Comparison of ENCODE assay signal across 14 mouse cellular contexts in the genomic region with DNA sequence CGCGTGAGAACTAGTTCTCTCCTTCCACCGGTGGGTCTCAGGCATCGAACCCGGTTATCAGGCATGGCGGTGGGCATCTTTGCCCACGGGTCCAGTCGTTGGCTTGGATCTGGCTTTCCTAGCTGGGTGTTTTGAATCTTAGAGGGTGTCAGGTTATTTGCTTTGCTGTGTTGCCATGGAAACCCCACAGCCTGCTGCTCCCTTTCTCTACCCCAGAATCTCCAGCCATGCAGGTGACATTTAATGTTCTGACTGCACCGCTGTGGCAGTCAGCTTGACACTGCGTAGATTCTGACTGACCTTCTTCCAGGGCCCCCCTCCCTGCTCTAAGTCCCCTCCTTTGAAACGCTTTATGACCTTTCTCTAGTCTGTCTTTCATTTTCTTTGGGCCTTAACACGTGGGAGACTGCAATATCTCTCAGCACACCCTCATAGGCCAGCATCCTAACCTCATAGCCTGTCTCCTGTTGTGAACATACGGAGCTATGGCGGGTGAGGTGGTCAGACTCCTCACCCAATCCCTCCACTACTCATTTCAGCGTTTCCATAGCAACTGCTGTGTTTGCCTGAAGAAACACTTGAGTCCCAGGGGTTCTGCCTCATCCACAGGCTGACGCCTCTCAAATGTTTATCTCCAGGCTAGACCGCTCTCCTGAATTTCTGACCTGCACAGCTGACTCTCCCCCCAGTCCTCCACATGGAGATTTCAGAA. TPM values are rescaled to one million over a fixed set of nuclear protein-coding genes. Genes with fewer than 3 reads are reported as not detected.
DNase-seq lines count a peak whose midpoint lies in the region; ATAC-seq lines count a peak whose summit lies in the region.
"Had no signal": no experiment of that assay in that cellular context is flagged by ENCODE, and none has a peak within 500 bp of the region (broad histone marks: within the 10 kb centered on the region; RNA-seq: fewer than 3 reads in every experiment).

No protein-coding gene starts in this region.

- H3K27ac ChIP-seq in lung, embryonic 16.5 days (ENCODE audit: low read length), result no peak overlapping the region
- peak overlapping the region; percentile 62 for H3K27ac ChIP-seq in forebrain, embryonic 15.5 days (replicated peaks)
- no peak overlapping the region for H3K27ac ChIP-seq in heart, embryonic 11.5 days (ENCODE audit: low read depth, low read length)
- H3K27ac ChIP-seq: limb, embryonic 15.5 days had no signal

- WGBS in lung, embryonic 16.5 days, result 48% methylated on average over 17 of the region's 17 CpGs
- WGBS in forebrain, embryonic 15.5 days, result 60% methylated on average over 17 of the region's 17 CpGs
- 61% methylated on average over 17 of the region's 17 CpGs for WGBS in heart, embryonic 11.5 days (ENCODE audit: insufficient replicate concordance)

- no peak for DNase-seq in lung, postnatal 14 days
- peak; percentile 32 to 47 for DNase-seq in left cerebral cortex, postnatal 14 days (ENCODE audit: low spot score in 2 of 2)
- DNase-seq in right cerebral cortex, postnatal 25 days, result peak; percentile 48
- DNase-seq in lung, postnatal 10 days, result no peak
- DNase-seq: cerebellum, adult 8-10 months; thymus, postnatal 25 days had no signal

- no peak overlapping the region for H3K4me3 ChIP-seq in lung, embryonic 16.5 days (ENCODE audit: low read length)
- H3K4me3 ChIP-seq in forebrain, embryonic 15.5 days, result no peak overlapping the region
- H3K4me3 ChIP-seq in heart, embryonic 11.5 days (ENCODE audit: low read depth, low read length), result no peak overlapping the region
- H3K4me3 ChIP-seq: erythroblast, embryonic 14.5 days; limb, embryonic 15.5 days had no signal

- ATAC-seq in lung, embryonic 16.5 days (ENCODE audit: low read depth), result peak; percentile 23; the same call in 1 of the 2 replicates
- ATAC-seq in forebrain, embryonic 15.5 days (replicated peaks), result peak; percentile 67
- ATAC-seq in heart, embryonic 11.5 days (replicated peaks; ENCODE audit: insufficient number of reproducible peaks, low FRiP score, low TSS enrichment), result no peak

- H3K9me3 ChIP-seq in lung, embryonic 16.5 days (ENCODE audit: control insufficient read depth, low read length), result no peaks in the 10 kb centered on the region
- H3K9me3 ChIP-seq in forebrain, embryonic 15.5 days, result no peaks in the 10 kb centered on the region
- H3K9me3 ChIP-seq in heart, embryonic 11.5 days (replicated peaks; ENCODE audit: control insufficient read depth, low read length), result no peaks in the 10 kb centered on the region
- H3K9me3 ChIP-seq: limb, embryonic 15.5 days had no signal

- intact Hi-C loops in left cerebral cortex, postnatal 14 days (cut with DNase I), result no loop called here

- H3K27me3 ChIP-seq in lung, embryonic 16.5 days (ENCODE audit: control insufficient read depth, insufficient read depth, low read depth, low read length), result no peaks in the 10 kb centered on the region
- no peaks in the 10 kb centered on the region for H3K27me3 ChIP-seq in forebrain, embryonic 15.5 days
- H3K27me3 ChIP-seq in heart, embryonic 11.5 days (ENCODE audit: control insufficient read depth, insufficient read depth, low read length), result no peaks in the 10 kb centered on the region
- H3K27me3 ChIP-seq: limb, embryonic 15.5 days had no signal

- no peaks in the 10 kb centered on the region for H3K36me3 ChIP-seq in lung, embryonic 16.5 days (ENCODE audit: control insufficient read depth, insufficient read depth, low read length)
- H3K36me3 ChIP-seq in forebrain, embryonic 15.5 days, result no peaks in the 10 kb centered on the region
- H3K36me3 ChIP-seq in heart, embryonic 11.5 days (ENCODE audit: control insufficient read depth, insufficient read depth, low read length), result no peaks in the 10 kb centered on the region
- H3K36me3 ChIP-seq: limb, embryonic 15.5 days had no signal

- no peak overlapping the region for H3K4me2 ChIP-seq in lung, embryonic 16.5 days (ENCODE audit: low read depth, low read length)
- no peak overlapping the region for H3K4me2 ChIP-seq in forebrain, embryonic 15.5 days (replicated peaks)
- H3K4me2 ChIP-seq in heart, embryonic 11.5 days, result no peak overlapping the region
- H3K4me2 ChIP-seq: limb, embryonic 15.5 days had no signal

- H3K4me1 ChIP-seq in lung, embryonic 16.5 days (replicated peaks; ENCODE audit: control insufficient read depth, insufficient read depth, low read length), result no peaks in the 10 kb centered on the region
- peaks cover 6% of the 10 kb centered on the region; the same call in 1 of the 2 replicates for H3K4me1 ChIP-seq in forebrain, embryonic 15.5 days
- H3K4me1 ChIP-seq in heart, embryonic 11.5 days (ENCODE audit: control insufficient read depth, insufficient read depth, low read length), result no peaks in the 10 kb centered on the region

- H3K9ac ChIP-seq in lung, embryonic 16.5 days (ENCODE audit: low read length), result no peak overlapping the region
- no peak overlapping the region for H3K9ac ChIP-seq in forebrain, embryonic 15.5 days (replicated peaks)
- no peak overlapping the region for H3K9ac ChIP-seq in heart, embryonic 11.5 days (ENCODE audit: low read depth, low read length)
- H3K9ac ChIP-seq: limb, embryonic 15.5 days had no signal

RNA-seq across cellular contexts. Expression of gene Tat, which starts 16.2 kb away (rescaled TPM):
- 0.16 TPM in 1 of 2 replicates, not detected in the other for polyA plus RNA-seq in lung, embryonic 16.5 days (2015; fragmentation: Nextera tagmentation; extraction: Ambion mirVana)
- not detected in 2 replicates for polyA plus RNA-seq in forebrain, embryonic 15.5 days (2015; fragmentation: Nextera tagmentation; extraction: Ambion mirVana)
- total RNA-seq in left cerebral cortex, postnatal 14 days (2021), result not detected
- not detected in 2 replicates for polyA plus RNA-seq in heart, embryonic 11.5 days (2014; fragmentation: Nextera tagmentation; extraction: Ambion mirVana)
- total RNA-seq: monocyte, adult 5-6 weeks had no signal
- polyA plus RNA-seq: erythroblast, embryonic 14.5 days; kidney, embryonic 14.5 days; limb, embryonic 15.5 days; small intestine, adult 2 months had no signal

RNA-seq across cellular contexts. Expression of gene Chst4, which starts 33.1 kb away (rescaled TPM):
- polyA plus RNA-seq in lung, embryonic 16.5 days (2015; fragmentation: Nextera tagmentation; extraction: Ambion mirVana), result 0.18 and 0.28 TPM in 2 replicates
- not detected in 2 replicates for polyA plus RNA-seq in forebrain, embryonic 15.5 days (2015; fragmentation: Nextera tagmentation; extraction: Ambion mirVana)
- not detected for total RNA-seq in left cerebral cortex, postnatal 14 days (2021)
- polyA plus RNA-seq in heart, embryonic 11.5 days (2014; fragmentation: Nextera tagmentation; extraction: Ambion mirVana), result 0.16 and 0.51 TPM in 2 replicates
- total RNA-seq: monocyte, adult 5-6 weeks had no signal
- polyA plus RNA-seq: erythroblast, embryonic 14.5 days; kidney, embryonic 14.5 days; limb, embryonic 15.5 days had no signal

RNA-seq across cellular contexts. Expression of gene Marveld3, which starts 44.5 kb away (rescaled TPM):
- 7.4 and 9.2 TPM in 2 replicates for polyA plus RNA-seq in lung, embryonic 16.5 days (2015; fragmentation: Nextera tagmentation; extraction: Ambion mirVana)
- polyA plus RNA-seq in forebrain, embryonic 15.5 days (2015; fragmentation: Nextera tagmentation; extraction: Ambion mirVana), result 2.0 and 2.2 TPM in 2 replicates
- under 1 TPM in 1 of 2 experiments, not detected in 1; 0.17 TPM for total RNA-seq in left cerebral cortex, postnatal 14 days (2021)
- not detected in 2 replicates for polyA plus RNA-seq in heart, embryonic 11.5 days (2014; fragmentation: Nextera tagmentation; extraction: Ambion mirVana)
- total RNA-seq: monocyte, adult 5-6 weeks had no signal
- polyA plus RNA-seq: erythroblast, embryonic 14.5 days had no signal

Comparison
In these comparisons a context has a peak if more than half of its experiments do, and no peak if none do; other contexts are left out.
1. DNase-seq: peak in left cerebral cortex, postnatal 14 days (2 of 2) and right cerebral cortex, postnatal 25 days (single experiment); none in lung, postnatal 14 days (single experiment) and lung, postnatal 10 days (single experiment).